Mouse (Mus musculus): ENCODE measurements around the gene Tubal3. TPM values are rescaled to one million over a fixed set of nuclear protein-coding genes. Genes with fewer than 3 reads are reported as not detected.

The Tubal3 gene
- polyA plus RNA-seq (2012; rRNA removed): 0.07 TPM in 1 of 2 replicates, not detected in the other

DNA sequence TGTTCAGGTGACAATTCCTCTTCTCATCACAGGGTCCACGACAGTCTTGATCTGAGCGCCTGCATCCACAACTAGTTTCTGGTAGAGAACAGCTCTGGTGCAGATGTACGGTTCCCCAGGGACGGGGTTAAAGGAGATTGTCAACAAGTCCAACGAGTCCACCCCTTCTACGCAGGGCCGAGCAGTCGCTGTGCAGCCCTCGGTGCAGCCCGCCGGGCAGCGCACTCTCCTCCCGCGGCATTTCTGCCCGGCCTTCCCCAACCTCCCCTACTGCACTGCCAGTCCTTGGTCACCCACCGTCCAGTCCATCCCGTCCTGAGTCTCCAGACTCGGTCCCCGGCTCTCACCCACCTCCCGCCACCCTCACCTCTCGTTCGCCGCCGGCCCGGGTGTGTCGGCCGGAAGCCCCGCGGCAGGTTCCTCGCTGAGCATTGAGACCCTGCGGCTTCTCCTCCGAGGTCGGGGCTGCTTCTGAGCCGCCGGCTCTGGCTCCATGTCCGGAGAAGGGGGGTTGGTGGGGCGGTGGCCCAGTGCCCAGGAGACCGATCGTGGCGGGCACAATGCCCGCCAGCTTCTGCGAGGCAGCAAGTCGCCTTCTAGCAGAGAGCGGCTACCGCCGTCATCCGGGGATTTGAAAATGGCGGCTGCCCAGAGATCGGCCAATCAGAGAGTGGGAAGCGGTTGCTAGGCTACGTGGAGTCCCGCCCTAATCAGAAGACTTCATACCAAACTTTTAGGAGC, at the start of gene Tubal3, which contains the start of gene Net1:
TSS of gene Tubal3 (plus strand) at position 704 of the 741 bp plus-strand sequence.
TSS of gene Net1 (minus strand) at position 650 of the 741 bp plus-strand sequence.

DNA sequence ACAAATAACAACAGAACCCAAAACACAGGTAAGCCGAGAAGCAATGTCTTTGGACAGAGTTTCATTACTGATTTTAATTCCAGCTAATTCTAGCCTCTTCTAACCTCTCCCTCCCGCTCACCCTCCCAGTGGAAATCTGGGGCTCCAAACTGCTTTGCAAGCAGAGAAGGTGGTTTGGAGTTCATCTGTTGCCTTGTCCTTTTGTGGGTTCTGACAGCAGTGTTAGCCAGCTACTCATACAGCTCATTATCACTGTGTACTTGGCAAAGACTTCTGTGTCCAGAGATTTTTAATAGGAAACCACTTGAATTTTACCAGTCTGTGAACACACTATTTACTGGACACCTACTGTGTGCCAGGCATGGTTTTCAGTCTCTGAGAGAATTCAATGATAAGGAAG, 27.2 kb downstream of the Tubal3 start, which contains the start of gene Ucn3:
TSS of gene Ucn3 (minus strand) at position 101 of the 400 bp plus-strand sequence.

Other genes with a start within 250 kb of the Tubal3 start
- gene Calml3, start 114.0 kb upstream of the Tubal3 start, polyA plus RNA-seq (2012; rRNA removed): not detected in 2 replicates
- not detected in 2 replicates for gene Calm4, start 80.5 kb upstream of the Tubal3 start, polyA plus RNA-seq (2012; rRNA removed)
- not detected in 2 replicates for gene Calm5, start 64.1 kb upstream of the Tubal3 start, polyA plus RNA-seq (2012; rRNA removed)
- 20.6 and 21.1 TPM in 2 replicates for gene Net1, start 54 bp upstream of the Tubal3 start, polyA plus RNA-seq (2012; rRNA removed)
- not detected in 2 replicates for gene Ucn3, start 27.1 kb downstream of the Tubal3 start, polyA plus RNA-seq (2012; rRNA removed)
- gene Akr1c14, start 130.7 kb downstream of the Tubal3 start, polyA plus RNA-seq (2012; rRNA removed): 16.7 and 23.6 TPM in 2 replicates
- gene Akr1c18, start 232.4 kb downstream of the Tubal3 start, polyA plus RNA-seq (2012; rRNA removed): 2.5 and 5.1 TPM in 2 replicates

All from liver, embryonic 18 days (tissue).